Mouse (Mus musculus) kidney, postnatal 10 days (tissue): ENCODE measurements around the gene Pam.

ENCODE experiments used
- DNase-seq: peaks from one replicate; pipeline ENCODE4 v3.0.0; 2021; ENCODE audit warnings: mixed read lengths

The Pam gene

GRCm38 (mm10) chr1:98031802-98032201 lies 63.6 kb downstream of the Pam start:
- DNase-seq = peak; percentile 34

- DNase-seq = no peak
Observed at GRCm38 (mm10) chr1:98029025-98029424, 66.4 kb downstream of the Pam start.

- DNase-seq = no peak
Observed at GRCm38 (mm10) chr1:98028468-98028867, 67.0 kb downstream of the Pam start.

GRCm38 (mm10) chr1:98027959-98028358 lies 67.5 kb downstream of the Pam start:
- DNase-seq = no peak

- DNase-seq = no peak
Observed at GRCm38 (mm10) chr1:98025924-98026640, 69.4 kb downstream of the Pam start.

- no peak for DNase-seq
Observed at GRCm38 (mm10) chr1:98023866-98024265, 71.6 kb downstream of the Pam start.

GRCm38 (mm10) chr1:98018987-98019386 lies 76.5 kb downstream of the Pam start:
- DNase-seq = no peak

GRCm38 (mm10) chr1:98016004-98016848 lies 79.2 kb downstream of the Pam start:
- DNase-seq = no peak

- no peak for DNase-seq
Observed at GRCm38 (mm10) chr1:98015564-98015963, 79.9 kb downstream of the Pam start.

- peak; percentile 74 for DNase-seq
Observed at GRCm38 (mm10) chr1:98002561-98003425, 92.7 kb downstream of the Pam start.

GRCm38 (mm10) chr1:97999465-97999864 lies 96.0 kb downstream of the Pam start:
- DNase-seq = no peak

- DNase-seq = peak; percentile 38
Observed at GRCm38 (mm10) chr1:97998961-97999360, 96.5 kb downstream of the Pam start.

GRCm38 (mm10) chr1:97997088-97997487 lies 98.4 kb downstream of the Pam start:
- no peak for DNase-seq

- DNase-seq = no peak
Observed at GRCm38 (mm10) chr1:97991976-97992375, 103.5 kb downstream of the Pam start.

GRCm38 (mm10) chr1:97983189-97983588 lies 112.3 kb downstream of the Pam start:
- no peak for DNase-seq

GRCm38 (mm10) chr1:97979422-97979821 lies 116.0 kb downstream of the Pam start:
- no peak for DNase-seq

GRCm38 (mm10) chr1:97977521-97977920 lies 117.9 kb downstream of the Pam start:
- DNase-seq = no peak

- peak; percentile 86 for DNase-seq
Observed at GRCm38 (mm10) chr1:97976873-97977473, 118.5 kb downstream of the Pam start.

GRCm38 (mm10) chr1:97976072-97976471 lies 119.4 kb downstream of the Pam start:
- DNase-seq = no peak

GRCm38 (mm10) chr1:97974968-97975367 lies 120.5 kb downstream of the Pam start:
- DNase-seq = no peak

- no peak for DNase-seq
Observed at GRCm38 (mm10) chr1:97969765-97970164, 125.7 kb downstream of the Pam start.

GRCm38 (mm10) chr1:97963711-97964110 lies 131.7 kb downstream of the Pam start:
- no peak for DNase-seq

- no peak for DNase-seq
Observed at GRCm38 (mm10) chr1:97962134-97962533, 133.3 kb downstream of the Pam start.
